21 mouse cellular contexts compared by ENCODE assay signal in the genomic region with DNA sequence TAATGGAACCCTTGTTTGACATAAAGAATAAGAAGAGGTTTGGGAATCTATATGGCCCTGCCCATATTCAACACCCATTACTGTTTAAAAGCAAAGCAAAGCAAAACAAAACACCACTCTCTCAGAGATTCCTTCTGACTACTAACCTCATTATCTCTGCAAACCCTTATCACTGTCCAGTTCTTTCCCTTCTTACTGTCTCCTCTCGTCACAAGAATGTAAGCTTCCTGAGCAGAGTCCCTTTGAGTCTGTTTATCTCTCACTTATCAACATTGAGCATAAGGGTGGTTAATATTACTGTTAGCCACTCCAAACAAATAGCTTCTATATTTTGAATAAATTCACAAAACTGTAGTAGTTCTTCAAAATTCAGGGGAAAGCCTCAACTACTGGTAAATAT.
"Had no signal": no experiment of that assay in that cellular context is flagged by ENCODE, and none has a peak within 500 bp of the region (broad histone marks: within the 10 kb centered on the region; RNA-seq: fewer than 3 reads in every experiment).

No protein-coding gene starts in this region.

- H3K4me1 ChIP-seq: kidney, embryonic 15.5 days; limb, embryonic 10.5 days; limb, embryonic 13.5 days; liver, embryonic 13.5 days; midbrain, embryonic 10.5 days; midbrain, embryonic 13.5 days; neural tube, embryonic 13.5 days had no signal

- H3K9ac ChIP-seq: kidney, embryonic 15.5 days; limb, embryonic 13.5 days; liver, embryonic 13.5 days; lung, embryonic 14.5 days; midbrain, embryonic 13.5 days; neural tube, embryonic 13.5 days had no signal

- H3K9me3 ChIP-seq: kidney, embryonic 15.5 days; limb, embryonic 10.5 days; limb, embryonic 13.5 days; liver, embryonic 13.5 days; midbrain, embryonic 10.5 days; midbrain, embryonic 13.5 days; neural tube, embryonic 13.5 days had no signal

- H3K27me3 ChIP-seq: kidney, embryonic 15.5 days; limb, embryonic 13.5 days; liver, embryonic 13.5 days; midbrain, embryonic 13.5 days; neural tube, embryonic 13.5 days had no signal

- H3K27ac ChIP-seq: kidney, embryonic 15.5 days; limb, embryonic 10.5 days; limb, embryonic 13.5 days; liver, embryonic 13.5 days; midbrain, embryonic 10.5 days; midbrain, embryonic 13.5 days; neural tube, embryonic 13.5 days had no signal

- ATAC-seq: lung, postnatal 0 days; midbrain, embryonic 13.5 days; midbrain, embryonic 16.5 days had no signal

- H3K4me2 ChIP-seq: kidney, embryonic 15.5 days; limb, embryonic 13.5 days; liver, embryonic 13.5 days; lung, embryonic 14.5 days; midbrain, embryonic 13.5 days; neural tube, embryonic 13.5 days had no signal

- H3K36me3 ChIP-seq: kidney, embryonic 15.5 days; limb, embryonic 10.5 days; limb, embryonic 13.5 days; liver, embryonic 13.5 days; midbrain, embryonic 10.5 days; midbrain, embryonic 13.5 days; neural tube, embryonic 13.5 days had no signal

- DNase-seq: kidney, adult 11 months; kidney, adult 8-10 months; kidney, postnatal 10 days; kidney, postnatal 36 days; layer of hippocampus, postnatal 36 days; liver; liver, embryonic 13.5 days; right cerebral cortex, postnatal 25 days; spleen, adult 18-20 months; thymus, adult 18-20 months; thymus, postnatal 36 days had no signal

- H3K4me3 ChIP-seq: kidney, embryonic 15.5 days; limb, embryonic 10.5 days; limb, embryonic 13.5 days; liver, embryonic 13.5 days; midbrain, embryonic 10.5 days; midbrain, embryonic 13.5 days; myocyte; neural tube, embryonic 13.5 days had no signal
